Mouse (Mus musculus) bone marrow, adult 2 months (tissue): ENCODE results near the gene Myo18a. TPM values are rescaled to one million over a fixed set of nuclear protein-coding genes. Genes with fewer than 3 reads are reported as not detected.
A peak's percentile ranks its signal among the peaks of the same experiment; 100 is the strongest.

ENCODE experiments used
- H3K27ac ChIP-seq: fragments of 200-500 bp; 2 replicates; pipeline ENCODE4 v1.5.1; 2012; ENCODE audit warnings: low read depth, mild to moderate bottlenecking, control low read depth, inconsistent platforms, low read length; ENCODE audit not compliant: control insufficient read depth, poor library complexity, insufficient read depth
- H3K4me1 ChIP-seq: fragments of 200-500 bp; 2 replicates; pipeline ENCODE4 v1.6.1; 2011; ENCODE audit warnings: low read length; ENCODE audit not compliant: control insufficient read depth, insufficient read depth
- H3K4me3 ChIP-seq: fragments of 200-500 bp; replicated peaks from 2 replicates; pipeline ENCODE3; 2011; ENCODE audit warnings: mild to moderate bottlenecking, low read depth, low read length, control low read depth; ENCODE audit not compliant: control insufficient read depth
- CTCF ChIP-seq: fragments of 200-500 bp; IDR thresholded peaks from 2 replicates; pipeline ENCODE4 v1.5.1; 2011; ENCODE audit warnings: low read length, control low read depth; ENCODE audit not compliant: control insufficient read depth, insufficient read depth
- POLR2A ChIP-seq: fragments of 200-500 bp; IDR thresholded peaks from 2 replicates; pipeline ENCODE4 v1.6.1; 2011; ENCODE audit warnings: low read depth, mild to moderate bottlenecking, control low read depth, low read length, borderline replicate concordance; ENCODE audit not compliant: control insufficient read depth
- WGBS: fragments of 180-500 bp; shearing (Covaris S2); methylation state at CpG from one replicate; pipeline ENCODE4 v1.1.7; 2018; 5-methylcytosine and 5-hydroxymethylcytosine counted together
- polyA plus RNA-seq: library from polyadenylated mRNA; stranded (reverse); fragments of >200 nt; gene quantifications from 2 replicates; pipeline ENCODE4 v1.2.4, GENCODE M21; 2011; ENCODE audit warnings: low replicate concordance; ENCODE audit not compliant: missing spikeins, insufficient read depth, insufficient read length

The Myo18a gene
- polyA plus RNA-seq, 1 experiment, result 74.6 TPM

DNA sequence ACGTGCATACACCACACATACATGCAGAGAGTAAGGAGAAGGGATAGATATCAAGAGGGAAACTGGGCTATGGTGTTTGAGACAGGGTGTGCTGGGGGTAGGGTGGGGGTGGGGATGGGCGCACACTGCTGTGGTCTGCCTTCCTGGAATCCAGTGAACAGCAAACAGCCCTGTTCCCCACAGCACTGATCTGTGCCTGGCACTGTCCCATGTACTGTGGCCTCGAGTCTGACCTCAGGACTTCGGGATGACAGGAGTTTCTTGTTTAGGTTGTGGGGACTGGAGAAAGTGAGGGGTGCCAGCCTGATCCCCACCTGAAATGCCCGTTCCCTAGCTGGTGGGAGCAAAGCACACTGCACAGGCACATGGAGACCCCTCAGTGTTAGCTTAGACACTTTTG lies 24.7 kb downstream of the Myo18a start, which contains the start of gene Gm10277:
Gene Gm10277, minus strand, starts transcription at position 41 of the 400 bp plus-strand sequence.
- peak within 1 kb of the TSS; percentile 81 for H3K27ac ChIP-seq
- peaks cover 19% of the 10 kb centered on the region for H3K4me1 ChIP-seq
- 40% methylated on average over 5 of the region's 5 CpGs for WGBS
- no peak for TF ChIP-seq POLR2A
- no peak for TF ChIP-seq CTCF
- H3K4me3 ChIP-seq, result no peak within 1 kb of the TSS

DNA sequence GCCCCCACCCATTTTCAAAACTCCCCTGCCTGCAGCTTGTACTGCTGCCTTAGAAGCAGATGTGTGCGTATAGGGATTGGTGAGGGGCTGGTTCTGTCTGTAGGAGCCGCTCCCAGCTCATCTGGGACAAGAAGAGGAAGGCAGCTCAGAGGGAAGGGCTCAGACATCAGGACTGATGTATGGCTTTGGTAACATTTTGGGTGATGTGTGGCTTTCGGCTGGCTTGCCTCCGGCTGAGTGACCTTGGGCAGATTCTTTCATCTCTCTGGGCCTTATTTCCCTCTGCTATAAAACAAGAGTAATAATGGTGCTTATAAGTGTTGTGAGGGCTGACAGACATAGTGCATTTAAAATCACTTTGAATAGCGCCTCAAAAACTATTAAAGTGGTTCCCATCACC lies 26.5 kb downstream of the Myo18a start:
- WGBS, result 84% methylated on average over 5 of the region's 5 CpGs
- H3K27ac ChIP-seq, result no peak overlapping the region

DNA sequence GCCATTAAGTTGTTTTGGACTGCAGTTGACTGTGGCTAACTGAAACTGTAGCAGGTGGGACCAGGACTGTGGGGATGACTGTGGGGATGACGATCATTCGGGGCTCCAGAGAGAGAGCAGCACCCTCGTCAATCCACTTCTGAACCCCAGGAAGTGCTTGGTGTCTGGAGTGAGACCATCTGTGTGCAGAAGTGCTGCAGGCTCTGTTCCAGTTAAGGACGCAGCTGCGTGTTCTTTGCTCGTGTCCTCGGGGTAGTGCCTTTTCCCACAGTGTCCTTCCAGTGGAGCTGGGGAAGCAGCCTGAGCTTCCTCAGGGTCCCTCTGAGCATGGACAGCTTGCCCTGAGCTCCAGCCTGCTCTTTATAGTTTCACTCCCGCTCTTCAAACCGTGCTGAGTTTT lies 27.2 kb downstream of the Myo18a start:
- Histone ChIP-seq H3K4me3 (no peak overlapping the region), H3K4me1 (peaks cover 10% of the 10 kb centered on the region), H3K27ac (peak overlapping the region; percentile 44)
- 18% methylated on average over 9 of the region's 9 CpGs for WGBS
- TF ChIP-seq POLR2A (no peak), CTCF (no peak)

More for the DNA sequence above, 26.5 kb downstream of the Myo18a start:
- TF ChIP-seq CTCF (no peak), POLR2A (no peak)
- Histone ChIP-seq H3K4me3 (no peak overlapping the region), H3K4me1 (peaks cover 14% of the 10 kb centered on the region)

DNA sequence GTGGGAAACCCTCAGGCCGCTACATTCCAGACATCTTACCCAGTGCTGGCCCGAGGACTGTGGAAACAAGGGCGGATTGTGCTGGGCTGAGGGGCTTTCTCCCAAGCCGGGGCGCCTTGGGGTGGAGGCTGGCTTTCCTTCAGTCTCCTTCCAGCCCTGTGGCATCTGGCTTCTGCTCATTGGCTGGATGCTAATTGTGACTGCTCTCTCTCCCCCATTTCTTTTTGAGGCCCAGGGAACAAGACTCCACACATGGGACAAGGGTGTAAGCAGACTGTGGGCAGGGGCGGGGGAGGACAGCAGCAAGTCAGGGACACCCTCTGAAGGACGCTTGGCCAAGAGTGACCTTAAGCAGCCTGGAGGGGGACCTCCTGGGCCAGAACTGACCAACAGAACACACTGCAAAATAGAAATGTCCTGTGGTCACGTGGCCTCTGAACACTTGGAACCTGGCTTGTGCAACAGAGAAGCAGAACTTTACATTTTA lies 28.2 kb downstream of the Myo18a start:
- WGBS, result 60% methylated on average over 8 of the region's 8 CpGs
- Histone ChIP-seq H3K4me1 (peaks cover 4% of the 10 kb centered on the region; the same call in 1 of the 2 replicates), H3K4me3 (no peak overlapping the region), H3K27ac (no peak overlapping the region)
- no peak for TF ChIP-seq CTCF
- no peak for TF ChIP-seq POLR2A

DNA sequence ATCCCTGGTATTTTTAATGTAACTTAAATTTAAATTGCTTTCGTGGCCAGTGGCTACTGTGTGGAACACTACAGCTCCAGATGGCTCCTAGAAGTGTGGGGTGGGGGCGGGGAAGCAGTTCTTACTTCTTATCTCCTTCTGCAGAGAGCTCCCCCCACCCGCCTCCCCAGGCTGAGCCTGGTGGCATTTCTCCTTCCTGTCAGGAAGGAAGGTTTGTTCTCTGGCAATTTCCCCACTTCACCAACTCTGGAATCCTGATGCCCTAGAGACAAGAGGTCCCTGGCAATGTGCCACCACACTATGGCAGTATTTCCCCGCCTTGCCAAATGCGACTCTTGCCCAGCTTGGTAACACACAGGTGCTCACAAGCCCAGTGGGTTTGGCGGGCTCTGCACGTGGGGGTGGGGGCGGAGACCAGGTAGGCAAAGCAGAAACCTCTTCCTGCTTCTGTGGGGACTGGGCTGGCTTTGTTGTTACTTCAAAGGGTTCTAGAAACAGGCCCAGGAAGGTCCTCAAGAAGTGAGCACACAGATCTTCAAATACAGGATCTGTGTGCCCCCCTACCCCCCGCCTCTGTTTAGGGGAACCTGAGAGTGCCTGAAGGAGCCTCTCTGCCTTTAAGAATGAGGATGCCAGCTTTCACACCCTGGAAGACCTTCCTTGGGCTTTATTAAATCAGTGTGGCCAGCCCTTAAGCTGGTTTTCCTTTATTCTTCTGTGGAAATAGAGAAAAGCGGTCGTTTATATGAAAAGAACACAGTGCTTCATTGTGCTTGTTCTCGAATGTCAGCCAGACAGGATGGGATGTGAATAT lies 28.9 kb downstream of the Myo18a start:
- 9% methylated on average over 12 of the region's 12 CpGs for whole genome bisulfite sequencing
- TF ChIP-seq CTCF, result no peak
- TF ChIP-seq POLR2A, result no peak
- Histone ChIP-seq H3K4me1 (peaks cover 2% of the 10 kb centered on the region; the same call in 1 of the 2 replicates), H3K27ac (peak overlapping the region; percentile 39; the same call in 1 of the 2 replicates), H3K4me3 (no peak overlapping the region)

DNA sequence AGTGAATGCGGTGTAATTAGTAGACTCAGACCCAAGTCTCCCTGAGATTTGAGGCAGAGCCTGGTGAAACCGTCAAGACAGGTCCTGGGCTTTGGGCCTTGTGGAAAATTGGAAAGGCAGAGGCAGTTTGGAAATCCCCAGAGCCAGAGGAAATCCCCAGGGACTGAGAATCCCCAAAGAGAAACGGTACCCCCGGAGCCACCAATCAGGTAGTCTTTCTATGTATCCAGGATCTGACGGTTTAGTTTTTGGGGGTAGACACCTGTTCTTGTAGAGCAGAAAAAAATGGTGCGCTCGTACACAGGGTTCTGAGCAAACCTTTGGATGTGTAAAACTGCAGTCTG lies 29.5 kb downstream of the Myo18a start:
- TF ChIP-seq CTCF (no peak), POLR2A (no peak)
- peaks cover 2% of the 10 kb centered on the region; the same call in 1 of the 2 replicates for H3K4me1 ChIP-seq
- no peak overlapping the region for H3K4me3 ChIP-seq
- no peak overlapping the region for H3K27ac ChIP-seq
- WGBS, result 68% methylated on average over 7 of the region's 7 CpGs

DNA sequence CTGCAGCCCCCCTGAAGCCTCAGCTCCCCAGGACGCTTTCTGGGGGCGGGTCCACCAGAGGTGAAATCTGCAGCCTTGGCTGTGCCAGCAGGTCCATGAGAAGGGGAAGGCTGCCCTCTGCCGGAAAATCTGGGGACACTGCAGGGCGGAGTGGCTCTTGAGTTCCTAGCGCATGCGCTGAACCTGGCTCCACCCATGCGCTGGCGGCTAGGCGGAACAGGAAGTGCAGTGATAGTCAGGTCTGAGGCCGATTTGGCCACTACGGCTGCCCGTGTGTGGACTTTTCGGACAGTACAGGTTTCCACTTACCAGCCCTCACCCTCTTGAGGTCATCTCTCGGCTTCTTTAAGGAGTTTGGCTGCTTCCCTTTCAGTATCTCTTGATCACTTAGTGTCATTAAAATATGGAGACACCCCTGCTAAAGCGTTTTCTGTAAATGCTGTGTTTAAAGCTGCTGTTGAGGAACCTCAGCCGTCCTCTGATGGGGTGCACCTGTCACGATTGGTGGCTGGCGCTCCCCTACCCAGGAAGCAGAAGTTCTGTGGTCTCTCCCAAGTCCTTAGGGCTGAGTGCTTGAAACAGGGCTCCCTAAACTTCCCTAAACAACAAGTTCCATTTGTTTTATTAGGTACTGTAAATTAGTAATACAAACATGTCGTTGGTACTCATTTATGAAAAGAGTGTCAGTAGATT lies 30.3 kb downstream of the Myo18a start:
- H3K4me1 ChIP-seq, result peaks cover 2% of the 10 kb centered on the region; the same call in 1 of the 2 replicates
- H3K27ac ChIP-seq, result peak overlapping the region; percentile 82
- peak overlapping the region; percentile 37 for H3K4me3 ChIP-seq
- TF ChIP-seq CTCF, result peak; percentile 99
- TF ChIP-seq POLR2A, result peak; percentile 96
- WGBS, result under 1% methylated on average over 19 of the region's 19 CpGs

DNA sequence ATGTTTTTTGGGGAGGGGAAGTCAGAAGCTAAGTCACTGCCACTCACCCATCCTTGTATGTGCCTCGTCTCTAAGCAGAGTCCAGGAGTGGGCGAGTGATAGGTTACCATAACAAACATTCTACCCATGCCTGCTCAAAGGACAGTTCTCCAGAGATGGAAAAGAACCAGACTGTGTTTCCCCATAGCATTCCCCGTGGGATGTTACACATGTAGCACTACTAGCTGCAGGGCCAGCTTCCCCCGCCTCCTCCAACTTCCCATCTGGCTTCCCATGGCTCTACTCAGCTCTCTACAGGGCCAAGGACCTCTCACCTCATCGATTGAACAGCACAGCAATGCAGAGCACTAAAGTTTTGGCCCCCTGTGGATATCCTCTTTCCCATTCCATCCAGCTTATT lies 32.2 kb downstream of the Myo18a start:
- WGBS, result 68% methylated on average over 5 of the region's 5 CpGs
- Histone ChIP-seq H3K4me1 (peaks cover 4% of the 10 kb centered on the region; the same call in 1 of the 2 replicates), H3K27ac (no peak overlapping the region), H3K4me3 (no peak overlapping the region)
- TF ChIP-seq POLR2A, result no peak
- no peak for TF ChIP-seq CTCF
